Mouse (Mus musculus): ENCODE data around the gene Ncbp3. TPM values are rescaled to one million over a fixed set of nuclear protein-coding genes. Genes with fewer than 3 reads are reported as not detected.

Gene Ncbp3
- total RNA-seq, 2 experiments from 2014 or later = 5.8 to 6.3 TPM

DNA sequence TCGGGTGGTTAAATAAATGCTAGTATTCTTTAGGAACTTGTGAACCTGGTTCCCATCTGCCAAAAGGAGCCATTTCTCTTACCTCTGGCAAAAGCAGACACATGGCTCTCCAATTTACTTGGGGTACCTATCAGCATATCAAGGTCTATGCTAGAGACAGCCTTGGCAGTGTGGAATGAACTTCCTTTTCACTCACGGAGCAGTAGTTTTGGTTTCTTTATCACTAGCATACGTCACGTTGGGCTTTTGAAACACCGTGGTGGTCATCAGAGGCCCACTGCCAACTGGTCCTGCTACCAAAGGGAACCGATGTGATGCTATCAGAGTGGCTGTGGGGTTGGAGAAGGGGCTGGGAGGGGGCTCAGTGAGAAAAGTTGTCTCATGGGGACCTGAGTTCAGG, 85.4 kb downstream of the Ncbp3 start:
- no peak for DNase-seq
- intact Hi-C loops (cut with DNase I) = loop anchor here (2.0 kb wide), 1 partner anchor 150 kb away; no protein-coding TSS in a partner anchor

DNA sequence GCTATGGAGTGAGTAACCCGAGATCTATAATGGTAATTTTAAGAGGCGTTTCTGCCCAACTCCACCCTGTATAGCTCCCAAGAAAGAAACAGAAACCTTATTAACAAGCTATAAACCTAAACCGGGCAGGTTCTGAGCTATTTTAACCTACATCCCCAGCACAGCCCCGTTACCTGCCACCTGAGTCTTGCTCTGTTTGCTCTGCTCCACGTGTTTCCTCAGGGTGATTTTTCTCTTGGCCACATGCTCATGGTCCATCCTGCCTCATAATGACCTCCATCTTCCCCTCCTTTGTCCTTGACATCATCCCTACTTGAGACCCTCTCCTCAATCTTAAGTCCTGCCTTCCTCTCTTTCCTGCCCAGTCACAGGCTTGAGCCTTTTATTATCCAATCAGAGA, 86.6 kb downstream of the Ncbp3 start:
- intact Hi-C loops (cut with DNase I) = no loop called here
- no peak for DNase-seq

DNA sequence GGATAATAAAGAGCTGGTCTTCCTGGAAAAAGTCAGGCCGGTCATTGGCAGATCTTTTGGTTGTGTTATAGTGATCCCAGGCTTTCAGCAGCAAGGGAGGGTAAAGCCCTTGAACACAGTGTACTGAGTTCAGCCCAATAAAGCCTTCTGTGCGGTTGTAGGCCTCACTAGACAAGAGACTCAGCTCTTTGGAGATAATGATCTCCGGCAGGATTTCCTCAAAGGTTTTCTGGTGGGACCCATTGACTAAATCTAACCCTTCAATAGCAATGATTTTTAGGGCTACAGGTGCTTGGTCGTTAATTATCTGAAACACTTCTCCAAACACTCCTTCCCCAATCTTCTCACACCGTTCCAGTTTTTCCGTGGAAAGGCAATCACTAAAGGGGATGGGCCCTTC, 89.0 kb downstream of the Ncbp3 start:
- intact Hi-C loops (cut with DNase I) = loop anchor here (5.0 kb wide), 1 partner anchor 1236 kb away; no protein-coding TSS in a partner anchor
- no peak for DNase-seq

- intact Hi-C loops (cut with DNase I) = loop anchor here (5.0 kb wide), 1 partner anchor 1235 kb away; no protein-coding TSS in a partner anchor
Measured at GRCm38 (mm10) chr11:73137116-73137515, 89.5 kb downstream of the Ncbp3 start.

DNA sequence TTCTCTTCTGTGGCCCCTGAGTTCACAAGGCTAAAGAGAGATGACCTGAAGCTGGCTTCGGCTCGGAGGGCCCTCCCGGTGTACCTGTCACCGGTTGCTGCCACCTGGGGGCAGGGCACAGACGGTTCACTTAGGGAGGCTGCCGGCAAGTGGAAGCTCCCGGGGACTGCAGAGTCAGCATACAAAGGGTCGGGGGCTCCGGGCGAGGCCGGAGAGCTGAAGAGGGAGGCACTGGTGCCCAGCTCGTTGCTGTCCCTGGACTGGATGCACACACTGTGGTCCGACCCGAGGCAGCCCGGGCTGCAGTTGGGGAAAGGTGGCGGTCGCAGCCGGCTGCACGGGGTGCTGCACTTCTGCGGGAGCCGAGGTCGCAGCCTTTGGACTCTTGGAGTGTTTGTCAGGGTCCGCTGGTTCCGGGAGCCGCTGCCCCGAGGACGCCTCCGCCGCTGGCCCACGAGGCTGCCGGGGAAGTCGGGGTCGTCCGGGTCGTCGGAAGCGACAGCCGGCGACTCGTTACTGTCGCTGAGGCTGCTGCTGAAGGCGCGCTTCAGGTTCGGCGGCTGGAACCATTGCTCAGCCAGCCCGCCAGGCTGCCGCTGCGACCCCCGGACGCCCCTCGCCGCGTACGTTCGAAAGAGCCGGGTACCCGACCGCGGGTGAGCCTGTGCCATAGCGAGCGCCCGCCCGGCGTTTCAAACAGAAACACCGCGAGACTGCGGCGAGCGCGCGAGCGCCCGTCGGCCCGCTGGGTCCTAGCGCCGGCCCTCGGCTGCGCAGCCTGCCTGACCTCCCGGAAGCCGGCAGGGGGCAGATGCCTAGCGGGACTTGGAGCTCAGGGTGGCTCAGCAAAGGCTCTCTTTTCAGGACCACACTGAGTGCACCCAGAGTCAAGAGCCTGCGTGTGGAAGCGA, 90.3 kb downstream of the Ncbp3 start, which contains the start of gene Haspin:
Gene Haspin (minus strand): TSS at position 704 of the 911 bp plus-strand sequence.
- DNase-seq = peak; percentile 91 to 93
- intact Hi-C loops (cut with DNase I) = loop anchor here (1.0 to 5.0 kb wide), 5 partner anchors 22 to 1234 kb away; partner anchors contain the start of genes Ctns, P2rx5 and Shpk

More at GRCm38 (mm10) chr11:73137116-73137515, 89.5 kb downstream of the Ncbp3 start:
- no peak for DNase-seq

Other genes starting within 250 kb of the Ncbp3 start
- gene Atp2a3, start 86.6 kb upstream of the Ncbp3 start, total RNA-seq (2021) = 10 to 100 TPM; 11.1 to 11.9 TPM
- under 1 TPM; 0.33 to 0.38 TPM for gene P2rx1, start 48.7 kb upstream of the Ncbp3 start, total RNA-seq (2021)
- gene Camkk1, start 28.8 kb upstream of the Ncbp3 start, total RNA-seq (2021) = under 1 TPM; 0.84 to 1.00 TPM
- gene Itgae, start 42.8 kb downstream of the Ncbp3 start, total RNA-seq (2021) = under 1 TPM in 1 of 2 experiments, not detected in 1; 0.14 TPM
- gene Haspin, start 90.5 kb downstream of the Ncbp3 start, total RNA-seq (2021) = under 1 TPM; 0.22 to 0.28 TPM
- 10 to 100 TPM; 13.1 to 17.9 TPM for gene P2rx5, start 112.6 kb downstream of the Ncbp3 start, total RNA-seq (2021)
- gene Emc6, start 129.3 kb downstream of the Ncbp3 start, total RNA-seq (2021) = 10 to 100 TPM; 82.2 to 94.1 TPM
- 10 to 100 TPM; 47.1 to 48.1 TPM for gene Tax1bp3, start 129.3 kb downstream of the Ncbp3 start, total RNA-seq (2021)
- gene Ctns, start 151.3 kb downstream of the Ncbp3 start, total RNA-seq (2021) = 10 to 100 TPM in 1 of 2 experiments, 1 to 10 TPM in 1; 8.3 to 13.3 TPM
- gene Shpk, start 151.7 kb downstream of the Ncbp3 start, total RNA-seq (2021) = 1 to 10 TPM; 1.3 to 1.7 TPM
- gene Trpv1, start 186.5 kb downstream of the Ncbp3 start, total RNA-seq (2021) = not detected
- under 1 TPM in 1 of 2 experiments, not detected in 1; 0.05 TPM for gene Trpv3, start 219.6 kb downstream of the Ncbp3 start, total RNA-seq (2021)

Data from heart, postnatal 36 days (tissue).